Mouse (Mus musculus) ES-Bruce4 (cell line): ENCODE results near the gene Eif4b. TPM values are rescaled to one million over a fixed set of nuclear protein-coding genes. Genes with fewer than 3 reads are reported as not detected.

ENCODE experiments used
- H3K27ac ChIP-seq: 2 replicates; pipeline ENCODE4 v1.5.1; 2012; ENCODE audit warnings: low read length, inconsistent platforms; ENCODE audit not compliant: insufficient read depth
- H3K27me3 ChIP-seq: 2 replicates; pipeline ENCODE4 v1.6.1; 2012; ENCODE audit warnings: mild to moderate bottlenecking, low read length, inconsistent platforms; ENCODE audit not compliant: control insufficient read depth, poor library complexity, insufficient read depth, severe bottlenecking
- H3K36me3 ChIP-seq: 2 replicates; pipeline ENCODE4 v1.6.1; 2012; ENCODE audit warnings: inconsistent platforms, mild to moderate bottlenecking, low read length, moderate library complexity; ENCODE audit not compliant: control insufficient read depth, poor library complexity, insufficient read depth, severe bottlenecking
- H3K4me1 ChIP-seq: one replicate; pipeline ENCODE4 v1.8.1; 2011; ENCODE audit warnings: low read length; ENCODE audit not compliant: control insufficient read depth, insufficient read depth
- H3K4me3 ChIP-seq: 2 replicates; pipeline ENCODE4 v1.5.1; 2011; ENCODE audit warnings: low read depth, mild to moderate bottlenecking, low read length
- H3K9ac ChIP-seq: 2 replicates; pipeline ENCODE4 v1.6.1; 2012; ENCODE audit warnings: low read depth, mild to moderate bottlenecking, inconsistent platforms; ENCODE audit not compliant: poor library complexity, severe bottlenecking
- H3K9me3 ChIP-seq: replicated peaks from 2 replicates; pipeline ENCODE4 v1.6.1; 2012; ENCODE audit warnings: mild to moderate bottlenecking, low read length, inconsistent platforms; ENCODE audit not compliant: control insufficient read depth, poor library complexity, insufficient read depth, severe bottlenecking
- CTCF ChIP-seq: IDR thresholded peaks from one replicate; pipeline ENCODE4 v1.8.1; 2011; ENCODE audit warnings: low read depth, low read length
- EP300 ChIP-seq: IDR thresholded peaks from 2 replicates; pipeline ENCODE4 v1.6.1; 2011; ENCODE audit warnings: low read depth, low read length; ENCODE audit not compliant: insufficient read depth
- POLR2A ChIP-seq: IDR thresholded peaks from one replicate; pipeline ENCODE4 v1.8.1; 2011; ENCODE audit warnings: low read length; ENCODE audit not compliant: insufficient read depth
- polyA plus RNA-seq: library from polyadenylated mRNA; stranded (reverse); fragments of >200 nt; gene quantifications from 2 replicates; pipeline ENCODE4 v1.2.4, GENCODE M21; 2011; ENCODE audit warnings: low read depth; ENCODE audit not compliant: missing spikeins, insufficient read depth, insufficient read length

The Eif4b gene
- polyA plus RNA-seq, 1 experiment = 584 TPM

DNA sequence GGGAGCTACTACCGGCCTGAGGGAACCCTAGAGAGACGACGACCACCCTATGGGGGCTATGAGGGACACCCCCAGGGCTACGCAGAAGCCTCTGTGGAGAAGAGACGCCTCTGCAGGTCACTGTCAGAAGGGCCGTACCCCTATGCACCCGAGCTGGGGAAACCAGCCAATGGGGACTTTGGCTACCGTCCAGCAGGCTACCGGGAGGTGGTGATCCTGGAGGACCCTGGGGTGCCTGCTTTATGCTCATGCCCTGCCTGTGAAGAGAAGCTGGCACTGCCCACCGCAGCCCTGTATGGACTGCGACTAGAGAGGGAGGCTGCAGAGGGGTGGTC is 37.9 kb downstream of the Eif4b start:
- H3K36me3 ChIP-seq = no peaks in the 10 kb centered on the region

DNA sequence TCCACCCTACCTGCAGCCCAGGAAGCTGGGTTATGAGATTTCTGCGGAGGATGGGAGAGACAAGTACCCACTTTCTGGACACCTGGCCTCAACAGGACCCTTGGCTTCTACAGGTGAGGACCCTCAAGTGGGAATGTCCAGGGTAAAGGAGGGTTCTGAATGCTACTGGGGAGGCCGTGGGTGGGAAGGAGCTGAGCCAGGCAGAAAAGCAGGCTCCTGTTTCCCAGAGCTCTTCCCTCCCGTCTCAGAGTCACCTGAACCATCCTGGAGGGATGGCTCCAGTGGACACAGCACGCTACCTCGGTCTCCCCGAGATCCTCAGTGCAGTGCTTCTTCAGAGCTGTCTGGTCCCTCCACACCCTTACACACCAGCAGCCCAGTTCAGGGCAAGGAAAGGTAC is 38.6 kb downstream of the Eif4b start:
- no peak overlapping the region for H3K4me3 ChIP-seq
- no peaks in the 10 kb centered on the region for H3K27me3 ChIP-seq
- H3K27ac ChIP-seq = no peak overlapping the region
- TF ChIP-seq EP300 = no peak
- TF ChIP-seq POLR2A = no peak
- no peak for TF ChIP-seq CTCF
- no peak overlapping the region for H3K9ac ChIP-seq
- no peaks in the 10 kb centered on the region for H3K4me1 ChIP-seq
- no peaks in the 10 kb centered on the region for H3K9me3 ChIP-seq
- no peaks in the 10 kb centered on the region for H3K36me3 ChIP-seq

More for the DNA sequence above, 37.9 kb downstream of the Eif4b start:
- no peak overlapping the region for H3K27ac ChIP-seq
- H3K9me3 ChIP-seq = no peaks in the 10 kb centered on the region
- no peak overlapping the region; the same call in 1 of the 2 replicates for H3K4me3 ChIP-seq
- H3K27me3 ChIP-seq = no peaks in the 10 kb centered on the region
- TF ChIP-seq POLR2A (no peak), CTCF (no peak), EP300 (no peak)
- 0 out of 2 replicates have a peak overlapping the region, but pooled peaks have one; percentile 10 for H3K9ac ChIP-seq
- H3K4me1 ChIP-seq = no peaks in the 10 kb centered on the region

DNA sequence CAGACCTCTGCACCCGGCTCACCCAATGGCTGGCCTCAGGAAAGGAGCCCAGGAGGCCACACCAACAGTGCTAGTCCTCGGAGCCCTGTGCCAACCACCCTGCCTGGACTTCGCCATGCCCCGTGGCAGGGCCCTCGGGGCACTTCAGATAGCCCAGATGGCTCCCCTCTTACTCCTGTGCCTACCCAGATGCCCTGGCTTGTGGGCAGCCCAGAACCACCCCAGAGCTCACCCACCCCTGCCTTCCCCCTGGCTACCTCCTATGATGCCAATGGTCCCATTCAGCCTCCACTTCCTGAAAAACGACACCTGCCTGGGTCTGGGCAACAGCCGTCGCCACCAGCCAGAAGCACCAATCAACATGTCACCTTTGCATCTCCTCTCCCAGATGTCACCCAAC is 39.3 kb downstream of the Eif4b start:
- Histone ChIP-seq H3K9ac (no peak overlapping the region), H3K27me3 (no peaks in the 10 kb centered on the region), H3K27ac (no peak overlapping the region), H3K4me1 (no peaks in the 10 kb centered on the region), H3K9me3 (no peaks in the 10 kb centered on the region), H3K36me3 (no peaks in the 10 kb centered on the region), H3K4me3 (no peak overlapping the region)
- TF ChIP-seq POLR2A = no peak
- no peak for TF ChIP-seq EP300
- TF ChIP-seq CTCF = no peak

- Histone ChIP-seq H3K4me3 (no peak overlapping the region), H3K9ac (no peak overlapping the region), H3K27ac (no peak overlapping the region), H3K4me1 (no peaks in the 10 kb centered on the region), H3K36me3 (no peaks in the 10 kb centered on the region; the same call in 1 of the 2 replicates), H3K27me3 (no peaks in the 10 kb centered on the region), H3K9me3 (no peaks in the 10 kb centered on the region)
- TF ChIP-seq POLR2A (no peak), EP300 (no peak), CTCF (no peak)
Measured at GRCm38 (mm10) chr15:102113674-102114073, 40.1 kb downstream of the Eif4b start.

- no peaks in the 10 kb centered on the region; the same call in 1 of the 2 replicates for H3K36me3 ChIP-seq
- H3K4me1 ChIP-seq = no peaks in the 10 kb centered on the region
- no peaks in the 10 kb centered on the region for H3K9me3 ChIP-seq
- no peak overlapping the region for H3K9ac ChIP-seq
- no peak overlapping the region for H3K27ac ChIP-seq
- H3K27me3 ChIP-seq = no peaks in the 10 kb centered on the region
- TF ChIP-seq EP300 (no peak), CTCF (no peak), POLR2A (no peak)
- no peak overlapping the region for H3K4me3 ChIP-seq
Measured at GRCm38 (mm10) chr15:102114651-102115260, 41.2 kb downstream of the Eif4b start.

- Histone ChIP-seq H3K4me1 (no peaks in the 10 kb centered on the region), H3K9ac (no peak overlapping the region), H3K36me3 (no peaks in the 10 kb centered on the region; the same call in 1 of the 2 replicates), H3K27ac (no peak overlapping the region), H3K27me3 (no peaks in the 10 kb centered on the region), H3K4me3 (no peak overlapping the region), H3K9me3 (no peaks in the 10 kb centered on the region)
- TF ChIP-seq CTCF (no peak), EP300 (no peak), POLR2A (no peak)
Measured at GRCm38 (mm10) chr15:102115731-102116231, 42.2 kb downstream of the Eif4b start.
